Mouse (Mus musculus) hematopoietic stem cell, adult 5-6 weeks (primary cell): ENCODE measurements around the gene Zfp580. TPM values are rescaled to one million over a fixed set of nuclear protein-coding genes. Genes with fewer than 3 reads are reported as not detected.

Experiments used
- ATAC-seq, 2 experiments: fragments of 125-278 bp in 1 of 2; replicated peaks in 1 of 2; 2 replicates each; pipeline ENCODE4 v1.8.0; 2016 to 2017; ENCODE audit warnings: inconsistent platforms in 2 of 2, mild to moderate bottlenecking in 2 of 2, moderate number of reproducible peaks in 2 of 2, low read depth in 1 of 2, moderate TSS enrichment in 1 of 2; ENCODE audit not compliant: low FRiP score in 2 of 2, poor library complexity in 2 of 2, severe bottlenecking in 2 of 2, insufficient read depth in 1 of 2, low TSS enrichment in 1 of 2
- total RNA-seq: library from RNA; stranded (forward); fragments of 172-1452, 232-1000 nt; gene quantifications from 2 replicates; pipeline ENCODE4 v1.2.3, GENCODE M21; 2017

Zfp580 gene
- total RNA-seq, 1 experiment from 2014 or later, result 2.1 TPM

DNA sequence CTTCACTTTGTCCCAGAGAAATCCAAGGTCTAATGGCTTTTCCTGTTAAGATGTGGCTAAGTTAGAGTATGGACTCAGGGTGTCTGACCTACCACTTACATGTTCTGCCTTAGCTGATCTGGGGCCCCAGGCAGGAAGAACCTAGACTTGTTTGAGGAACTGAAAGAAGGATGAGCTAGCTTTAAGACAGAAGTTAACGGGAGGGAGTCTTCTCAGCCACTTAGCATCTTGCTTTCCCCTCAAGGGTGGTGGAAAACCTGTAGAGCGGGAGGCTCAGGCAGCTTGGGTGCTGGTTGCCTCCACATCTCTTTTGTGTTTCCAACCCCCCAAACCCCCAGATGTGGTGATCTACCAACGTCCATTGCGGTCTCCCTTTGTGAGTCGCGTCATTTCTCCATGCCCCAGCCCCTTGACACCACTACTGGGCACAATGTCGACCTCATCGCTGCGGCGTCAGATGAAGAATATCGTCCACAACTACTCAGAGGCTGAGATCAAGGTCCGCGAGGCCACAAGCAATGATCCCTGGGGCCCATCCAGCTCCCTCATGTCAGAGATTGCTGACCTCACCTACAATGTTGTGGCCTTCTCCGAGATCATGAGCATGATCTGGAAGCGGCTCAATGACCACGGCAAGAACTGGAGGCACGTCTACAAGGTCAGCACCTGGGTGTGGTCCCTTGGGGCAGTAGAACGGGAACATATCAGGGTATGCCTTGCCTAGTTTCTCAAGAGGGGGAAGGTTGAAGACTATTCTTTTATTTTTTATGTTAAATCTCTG lies 32.2 kb downstream of the Zfp580 start:
- no peak for ATAC-seq

DNA sequence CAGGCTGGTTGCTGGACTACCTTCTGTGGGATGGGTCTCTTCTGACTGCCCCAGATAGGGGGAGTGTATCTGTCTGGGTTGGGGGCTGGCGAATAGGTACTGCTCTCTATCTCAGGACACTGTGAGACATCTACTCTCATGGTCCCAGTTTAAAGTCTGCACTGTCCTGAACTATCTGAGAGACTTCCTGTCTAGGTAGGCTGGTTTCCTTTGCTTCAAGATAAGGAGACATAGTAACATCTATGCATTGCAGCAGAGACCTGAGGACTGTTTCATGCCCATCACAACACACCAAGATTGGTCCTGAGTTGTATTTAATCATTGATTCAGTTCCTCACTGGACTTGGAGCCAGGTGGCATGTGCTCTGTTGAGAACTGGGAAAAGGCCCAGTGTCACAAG lies 34.2 kb downstream of the Zfp580 start:
- ATAC-seq, result no peak

DNA sequence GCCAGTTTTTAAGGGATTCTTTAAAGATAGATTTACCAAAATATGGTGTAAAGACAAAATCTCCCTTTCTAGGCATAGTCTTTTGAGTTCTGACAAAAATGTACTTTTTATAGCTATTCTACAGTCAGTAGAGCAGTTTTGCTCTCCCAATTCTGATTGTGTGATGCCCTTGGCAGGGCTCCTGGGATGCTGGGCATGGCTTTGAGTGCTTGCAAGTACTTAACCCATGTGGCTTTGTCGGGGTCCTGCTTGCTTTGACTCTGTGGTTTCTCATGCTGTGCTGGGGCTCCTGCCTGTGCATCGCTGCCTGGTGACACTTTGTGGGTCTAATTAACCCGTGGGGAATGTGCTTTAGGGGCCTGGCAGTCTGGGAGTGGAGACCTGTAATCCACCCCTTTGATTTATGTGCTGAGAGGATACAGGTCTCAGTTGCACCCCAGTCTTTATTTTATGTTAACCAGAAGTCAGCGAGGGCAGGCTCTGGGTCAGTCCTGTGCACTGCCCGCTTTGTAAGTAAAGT lies 35.6 kb downstream of the Zfp580 start:
- ATAC-seq, result no peak

DNA sequence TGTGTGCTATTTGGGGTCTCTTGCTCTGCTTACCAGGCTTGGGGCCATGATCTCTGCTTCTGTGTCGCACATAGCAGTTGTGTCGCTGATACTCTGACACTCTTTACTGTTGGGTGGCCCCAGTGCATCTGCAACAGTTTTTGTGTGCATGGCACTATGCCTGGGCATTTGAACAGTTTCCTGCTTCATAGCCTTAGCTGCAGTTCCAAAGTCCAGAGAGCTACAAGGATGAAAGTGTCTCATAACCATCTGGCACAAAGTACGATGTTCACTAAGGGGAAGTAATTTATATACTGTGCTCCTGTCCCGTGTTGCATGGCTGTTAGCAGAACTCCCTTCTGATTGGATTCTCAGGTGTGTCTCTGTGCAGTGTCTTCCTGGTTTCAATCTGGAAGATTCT lies 36.5 kb downstream of the Zfp580 start:
- no peak for ATAC-seq

DNA sequence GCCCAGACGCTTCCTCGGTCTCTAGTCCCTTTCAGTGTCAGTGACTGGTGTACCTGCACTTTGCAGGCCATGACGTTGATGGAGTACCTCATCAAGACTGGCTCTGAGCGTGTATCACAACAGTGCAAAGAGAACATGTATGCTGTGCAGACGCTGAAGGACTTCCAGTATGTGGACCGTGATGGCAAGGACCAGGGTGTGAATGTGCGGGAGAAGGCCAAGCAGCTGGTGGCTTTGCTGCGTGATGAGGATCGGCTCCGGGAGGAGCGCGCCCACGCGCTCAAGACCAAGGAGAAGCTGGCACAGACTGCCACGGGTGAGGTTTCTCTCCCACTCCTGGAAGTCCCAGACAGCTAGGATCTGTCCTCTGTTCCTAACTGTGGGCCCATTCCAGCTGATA lies 38.5 kb downstream of the Zfp580 start:
- ATAC-seq, result no peak

DNA sequence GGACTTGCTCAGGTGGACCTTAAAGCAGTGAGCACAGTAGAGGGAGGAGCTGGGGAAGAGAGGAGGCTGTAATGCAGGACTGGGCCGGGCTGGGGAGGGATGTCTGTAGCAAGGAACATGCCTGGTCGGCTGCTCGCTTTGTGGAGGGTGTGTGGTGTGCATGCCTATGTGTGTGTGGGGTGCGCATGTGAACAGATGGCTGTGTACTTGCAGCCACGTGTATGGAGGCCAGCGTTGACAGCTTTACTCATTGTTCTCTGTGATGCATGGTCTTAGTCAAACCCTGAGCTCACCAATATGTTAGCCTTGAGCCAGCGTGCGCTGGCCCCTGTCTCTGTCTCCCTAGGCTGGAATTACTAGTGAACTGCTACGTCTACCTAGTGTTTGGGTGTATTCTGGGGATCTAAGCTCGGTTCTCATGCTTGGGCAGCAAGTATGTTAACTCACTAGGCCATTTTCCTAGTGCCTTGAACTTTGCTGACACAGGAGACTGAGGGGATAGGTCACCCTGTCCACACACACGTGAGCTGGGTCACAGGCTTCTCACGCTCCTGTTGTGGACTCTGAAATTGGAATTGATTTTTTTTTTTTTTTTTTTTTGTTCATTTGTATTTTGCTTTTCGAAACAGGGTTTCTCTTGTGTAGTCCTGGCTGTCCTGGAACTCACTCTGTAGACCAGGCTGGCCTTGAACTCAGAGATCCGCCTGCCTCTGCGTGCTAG lies 39.8 kb downstream of the Zfp580 start:
- ATAC-seq, result no peak

DNA sequence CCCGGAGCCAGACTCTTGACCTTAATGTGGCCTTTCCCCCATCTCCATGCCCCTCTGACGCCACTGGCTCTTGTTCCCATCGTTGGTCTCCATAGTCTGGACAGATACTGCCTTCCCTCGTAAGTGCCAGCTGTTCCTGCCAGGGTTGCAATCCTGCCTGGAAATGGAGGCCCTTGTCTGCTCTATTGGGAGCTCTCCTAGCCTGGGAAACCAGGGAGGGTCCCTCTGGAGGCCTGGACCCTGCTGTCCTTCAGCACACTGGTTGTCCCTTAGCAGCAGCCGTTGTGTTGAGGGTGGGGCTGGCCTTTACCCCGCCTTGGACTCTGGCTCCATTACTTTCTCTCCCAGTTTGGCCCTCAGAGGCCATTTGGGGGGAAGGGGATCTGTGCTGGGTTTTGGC lies 41.0 kb downstream of the Zfp580 start:
- no peak for ATAC-seq

DNA sequence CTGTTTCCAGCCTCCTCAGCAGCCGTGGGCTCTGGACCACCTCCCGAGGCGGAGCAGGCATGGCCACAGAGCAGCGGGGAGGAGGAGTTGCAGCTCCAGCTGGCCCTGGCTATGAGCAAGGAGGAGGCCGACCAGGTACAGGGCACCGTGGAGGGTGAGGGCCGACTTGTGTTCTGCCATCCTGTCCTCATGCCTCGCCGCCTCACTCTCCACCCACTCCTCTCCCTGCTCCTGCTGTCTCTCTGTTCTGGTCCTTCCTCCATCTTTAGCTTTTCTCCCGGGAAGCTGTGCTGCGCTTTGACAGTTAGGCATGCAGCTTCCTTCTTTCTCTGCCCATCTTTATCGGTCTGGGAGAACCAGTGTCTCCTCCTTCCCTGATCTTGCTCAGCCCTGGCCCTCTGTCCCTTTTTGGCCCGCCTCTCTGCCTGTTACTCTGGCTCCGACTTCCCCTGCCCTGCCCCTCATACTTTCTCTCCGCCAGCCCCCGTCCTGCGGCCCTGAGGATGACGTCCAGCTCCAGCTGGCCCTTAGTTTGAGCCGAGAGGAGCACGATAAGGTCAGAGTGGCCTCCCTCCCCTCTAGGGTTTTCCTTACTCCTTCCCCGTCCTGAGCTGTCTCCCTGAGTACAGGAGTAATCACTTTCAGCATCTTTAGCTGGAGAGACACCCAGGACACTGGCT lies 41.6 kb downstream of the Zfp580 start:
- no peak for ATAC-seq

DNA sequence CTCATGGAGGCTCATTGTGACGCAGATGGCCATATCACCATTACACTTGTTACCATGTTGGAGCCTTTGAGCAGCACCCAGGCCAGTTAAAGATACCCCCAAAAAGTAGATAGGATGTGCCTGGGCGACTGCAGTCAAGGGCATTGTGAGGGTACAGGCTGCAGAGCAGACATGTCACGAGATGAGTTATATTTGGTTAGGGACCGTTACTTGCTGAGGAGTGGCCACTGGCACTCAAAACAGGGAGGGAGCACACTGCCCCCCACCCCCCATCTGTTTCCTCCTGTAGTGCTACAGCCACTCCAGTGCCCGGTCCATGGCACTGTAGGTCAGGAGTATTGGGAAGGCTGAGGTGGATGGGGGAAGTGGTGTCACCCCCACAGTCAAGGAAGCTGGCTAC lies 47.4 kb downstream of the Zfp580 start:
- ATAC-seq, result no peak

DNA sequence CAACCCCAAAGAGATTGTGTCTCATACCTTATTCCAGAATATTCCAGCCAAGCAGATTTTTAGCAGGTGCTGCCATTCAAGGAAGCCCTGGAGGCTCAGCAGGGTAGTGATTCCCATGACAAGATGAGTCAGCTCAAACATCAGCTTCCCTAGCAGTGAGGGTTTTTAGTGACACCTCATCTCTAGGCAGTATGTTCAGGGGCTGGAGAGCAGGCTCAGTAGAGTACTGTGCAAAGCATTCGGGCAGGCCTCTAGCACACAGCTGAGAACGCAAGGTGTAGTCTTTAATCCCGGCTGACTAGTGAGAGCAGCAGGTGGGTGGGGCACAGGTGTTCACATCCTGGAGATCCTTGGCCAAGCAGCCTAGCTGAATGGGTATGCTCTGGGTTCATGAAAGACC lies 48.5 kb downstream of the Zfp580 start:
- no peak for ATAC-seq

DNA sequence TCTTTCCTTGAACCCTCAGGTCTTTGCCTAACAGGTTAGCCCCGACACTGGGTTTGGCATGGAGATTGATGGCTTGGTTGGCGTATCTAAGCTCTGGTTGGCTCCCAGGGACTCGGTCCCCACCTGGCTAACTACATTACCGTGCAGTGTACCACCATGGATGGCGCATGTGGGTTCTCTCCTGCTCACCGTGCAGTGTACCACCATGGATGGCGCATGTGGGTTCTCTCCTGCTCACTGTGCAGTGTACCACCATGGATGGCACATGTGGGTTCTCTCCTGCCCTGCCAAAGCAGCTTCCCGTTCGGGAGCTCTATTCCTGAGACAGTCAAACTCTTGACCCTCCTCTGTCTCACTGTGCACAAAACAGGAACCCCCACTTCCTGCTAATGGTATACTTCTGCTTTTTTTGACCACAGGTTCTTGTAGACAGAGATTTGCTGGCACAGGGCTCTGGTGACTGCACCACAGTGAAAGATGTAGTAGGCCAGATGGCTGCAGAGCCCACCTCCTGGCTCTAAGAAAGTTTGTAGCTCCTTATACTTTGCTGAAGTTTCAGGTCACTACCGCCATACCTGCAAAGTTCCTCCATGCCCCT lies 49.8 kb downstream of the Zfp580 start:
- ATAC-seq, result peak; percentile 98

DNA sequence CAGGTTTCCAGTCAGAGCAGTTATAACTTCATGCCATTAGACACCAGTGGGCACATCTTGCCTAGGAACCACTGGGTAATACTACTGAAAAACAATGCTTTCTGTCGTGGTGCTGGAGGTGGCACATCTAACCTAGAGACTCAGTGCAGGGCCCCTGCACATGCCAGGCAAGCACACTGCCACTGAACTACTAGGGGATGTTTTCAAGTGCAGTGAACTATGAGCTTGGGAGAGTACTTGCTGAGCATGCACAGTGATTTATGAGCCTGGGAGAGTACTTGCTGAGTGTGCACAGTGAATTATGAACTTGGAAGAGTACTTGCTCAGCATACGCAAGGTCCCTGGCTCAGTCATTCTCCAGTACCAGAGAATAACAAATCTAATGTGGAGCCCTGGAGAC lies 51.2 kb downstream of the Zfp580 start:
- ATAC-seq, result no peak

Other genes starting within 250 kb of the Zfp580 start
- gene Ube2s, start 238.9 kb upstream of the Zfp580 start, total RNA-seq, result 137 and 174 TPM in 2 replicates
- gene Shisa7, start 206.8 kb upstream of the Zfp580 start, total RNA-seq, result 0.06 and 0.45 TPM in 2 replicates
- 59.8 and 69.7 TPM in 2 replicates for gene Isoc2b, start 181.3 kb upstream of the Zfp580 start, total RNA-seq
- 7.1 and 9.0 TPM in 2 replicates for gene Isoc2a, start 174.4 kb upstream of the Zfp580 start, total RNA-seq
- not detected in 2 replicates for gene Gm36210, start 145.0 kb upstream of the Zfp580 start, total RNA-seq
- 2.2 and 3.2 TPM in 2 replicates for gene Zfp628, start 136.3 kb upstream of the Zfp580 start, total RNA-seq
- not detected in 2 replicates for gene Nat14, start 129.5 kb upstream of the Zfp580 start, total RNA-seq
- gene Ssc5d, start 125.8 kb upstream of the Zfp580 start, total RNA-seq, result not detected in 2 replicates
- not detected in 2 replicates for gene Sbk2, start 87.1 kb upstream of the Zfp580 start, total RNA-seq
- not detected in 2 replicates for gene Sbk3, start 80.4 kb upstream of the Zfp580 start, total RNA-seq
- 5.7 and 6.6 TPM in 2 replicates for gene Zfp579, start 55.4 kb upstream of the Zfp580 start, total RNA-seq
- 3.0 and 12.6 TPM in 2 replicates for gene Zfp524, start 37.1 kb upstream of the Zfp580 start, total RNA-seq
- gene Fiz1, start 36.8 kb upstream of the Zfp580 start, total RNA-seq, result 25.6 and 32.0 TPM in 2 replicates
- 0.31 TPM in 1 of 2 replicates, not detected in the other for gene Gm44973, start 36.0 kb upstream of the Zfp580 start, total RNA-seq
- 13.9 and 14.0 TPM in 2 replicates for gene Zfp865, start 31.2 kb upstream of the Zfp580 start, total RNA-seq
- not detected in 2 replicates for gene Ccdc106, start 31.0 kb upstream of the Zfp580 start, total RNA-seq
- 1.3 TPM in 1 of 2 replicates, not detected in the other for gene 4632433K11Rik, start 17.4 kb upstream of the Zfp580 start, total RNA-seq
- 3.9 and 5.9 TPM in 2 replicates for gene Zfp784, start 13.1 kb upstream of the Zfp580 start, total RNA-seq
- 229 and 261 TPM in 2 replicates for gene U2af2, start 10.6 kb downstream of the Zfp580 start, total RNA-seq
- 25.7 and 38.2 TPM in 2 replicates for gene Epn1, start 28.7 kb downstream of the Zfp580 start, total RNA-seq
- not detected in 2 replicates for gene Rfpl4, start 65.4 kb downstream of the Zfp580 start, total RNA-seq
- gene Rasl2-9, start 74.4 kb downstream of the Zfp580 start, total RNA-seq, result not detected in 2 replicates
- gene Vmn1r55, start 98.1 kb downstream of the Zfp580 start, total RNA-seq, result not detected in 2 replicates
- gene Vmn1r56, start 145.2 kb downstream of the Zfp580 start, total RNA-seq, result not detected in 2 replicates
- not detected in 2 replicates for gene Vmn1r57, start 167.0 kb downstream of the Zfp580 start, total RNA-seq